ENCODE assay signal across 15 mouse cellular contexts in genomic region chr19:6919431-6919830, GRCm38 (mm10). TPM values are rescaled to one million over a fixed set of nuclear protein-coding genes. Genes with fewer than 3 reads are reported as not detected.
A peak's percentile ranks its signal among the peaks of the same experiment; 100 is the strongest.
DNase-seq lines count a peak whose midpoint lies in the region; ATAC-seq lines count a peak whose summit lies in the region.
"Had no signal": no experiment of that assay in that cellular context is flagged by ENCODE, and none has a peak within 500 bp of the region (broad histone marks: within the 10 kb centered on the region; RNA-seq: fewer than 3 reads in every experiment).

No protein-coding gene starts in this region.

- H3K4me3 ChIP-seq in heart, embryonic 15.5 days = peak overlapping the region; percentile 80; the same call in 1 of the 2 replicates
- no peak overlapping the region for H3K4me3 ChIP-seq in limb, embryonic 11.5 days (ENCODE audit: low read depth, low read length)
- H3K4me3 ChIP-seq in limb, embryonic 10.5 days = no peak overlapping the region
- peak overlapping the region; percentile 86 for H3K4me3 ChIP-seq in intestine, embryonic 16.5 days (ENCODE audit: low read length)

- H3K4me2 ChIP-seq in heart, embryonic 15.5 days = peak overlapping the region; percentile 85
- no peak overlapping the region for H3K4me2 ChIP-seq in limb, embryonic 11.5 days (ENCODE audit: low read depth, severe bottlenecking)
- peak overlapping the region; percentile 85 for H3K4me2 ChIP-seq in intestine, embryonic 16.5 days (ENCODE audit: low read depth, low read length)

- H3K27me3 ChIP-seq in heart, embryonic 15.5 days = peaks cover 8% of the 10 kb centered on the region; the same call in 1 of the 2 replicates
- H3K27me3 ChIP-seq in limb, embryonic 11.5 days (ENCODE audit: control insufficient read depth, insufficient read depth, low read length) = peaks cover 18% of the 10 kb centered on the region
- H3K27me3 ChIP-seq in limb, embryonic 10.5 days (ENCODE audit: low read depth, poor library complexity, severe bottlenecking) = peaks cover 24% of the 10 kb centered on the region
- H3K27me3 ChIP-seq in intestine, embryonic 16.5 days (replicated peaks; ENCODE audit: control insufficient read depth, insufficient read depth, low read length) = peaks cover 7% of the 10 kb centered on the region; the same call in 1 of the 2 replicates

- H3K9ac ChIP-seq in heart, embryonic 15.5 days = 0 out of 2 replicates have a peak overlapping the region, but pooled peaks have one; percentile 90
- 0 out of 2 replicates have a peak overlapping the region, but pooled peaks have one; percentile 30 for H3K9ac ChIP-seq in limb, embryonic 11.5 days (ENCODE audit: low read length)
- peak overlapping the region; percentile 90 for H3K9ac ChIP-seq in intestine, embryonic 16.5 days (ENCODE audit: low read depth, low read length)
- H3K9ac ChIP-seq: liver, embryonic 14.5 days had no signal

- H3K36me3 ChIP-seq in heart, embryonic 15.5 days = 0 out of 2 replicates have a peak, but pooled peaks cover 7% of the 10 kb centered on the region
- no peaks in the 10 kb centered on the region for H3K36me3 ChIP-seq in limb, embryonic 11.5 days (ENCODE audit: control insufficient read depth, insufficient read depth, low read length)
- H3K36me3 ChIP-seq in limb, embryonic 10.5 days = peaks cover 2% of the 10 kb centered on the region
- 0 out of 2 replicates have a peak, but pooled peaks cover 2% of the 10 kb centered on the region for H3K36me3 ChIP-seq in intestine, embryonic 16.5 days (ENCODE audit: control insufficient read depth, insufficient read depth, low read length)
- H3K36me3 ChIP-seq: embryonic facial prominence, embryonic 12.5 days had no signal

- no peaks in the 10 kb centered on the region for H3K9me3 ChIP-seq in heart, embryonic 15.5 days (replicated peaks)
- no peaks in the 10 kb centered on the region for H3K9me3 ChIP-seq in limb, embryonic 11.5 days (ENCODE audit: control insufficient read depth, low read length)
- no peaks in the 10 kb centered on the region for H3K9me3 ChIP-seq in limb, embryonic 10.5 days (replicated peaks)
- no peaks in the 10 kb centered on the region for H3K9me3 ChIP-seq in intestine, embryonic 16.5 days (ENCODE audit: control insufficient read depth, low read length)
- H3K9me3 ChIP-seq: embryonic facial prominence, embryonic 12.5 days; forebrain, embryonic 12.5 days had no signal

- ATAC-seq in heart, embryonic 15.5 days (replicated peaks; ENCODE audit: insufficient number of reproducible peaks, insufficient read depth, low FRiP score, low read depth) = no peak
- ATAC-seq in limb, embryonic 11.5 days (ENCODE audit: insufficient number of reproducible peaks, low FRiP score, low TSS enrichment, low read depth) = no peak
- ATAC-seq in intestine, embryonic 16.5 days = no peak

- DNase-seq in cerebellum, adult 11-12 months = peak; percentile 50
- DNase-seq in cerebellum, postnatal 10 days = no peak
- no peak for DNase-seq in heart, adult 8-10 months (ENCODE audit: low spot score)
- DNase-seq in limb, embryonic 11.5 days (ENCODE audit: low spot score) = no peak
- DNase-seq in limb, embryonic 10.5 days (ENCODE audit: low spot score) = no peak
- DNase-seq in embryo, embryonic 9.5 days (ENCODE audit: extremely low spot score) = no peak
- DNase-seq: adrenal gland, postnatal 36 days; gastrocnemius, postnatal 10 days; lung, postnatal 36 days; retina, postnatal 1 day had no signal

- peaks cover 37% of the 10 kb centered on the region for H3K4me1 ChIP-seq in heart, embryonic 15.5 days (replicated peaks)
- H3K4me1 ChIP-seq in limb, embryonic 11.5 days (ENCODE audit: control insufficient read depth, insufficient read depth, low read length) = peaks cover 5% of the 10 kb centered on the region
- peaks cover 28% of the 10 kb centered on the region for H3K4me1 ChIP-seq in limb, embryonic 10.5 days
- H3K4me1 ChIP-seq in intestine, embryonic 16.5 days (ENCODE audit: control insufficient read depth, insufficient read depth, low read length) = peaks cover 22% of the 10 kb centered on the region

- H3K27ac ChIP-seq in heart, embryonic 15.5 days = peak overlapping the region; percentile 96
- no peak overlapping the region for H3K27ac ChIP-seq in limb, embryonic 11.5 days (replicated peaks; ENCODE audit: low read depth, low read length)
- no peak overlapping the region for H3K27ac ChIP-seq in limb, embryonic 10.5 days
- H3K27ac ChIP-seq in intestine, embryonic 16.5 days (ENCODE audit: low read length) = peak overlapping the region; percentile 98
- H3K27ac ChIP-seq: embryonic facial prominence, embryonic 12.5 days; forebrain, embryonic 12.5 days; liver, embryonic 14.5 days had no signal

RNA-seq across cellular contexts. Expression of gene Esrra, which starts 2.2 kb away (rescaled TPM):
- 36.9 and 39.3 TPM in 2 replicates for polyA plus RNA-seq in heart, embryonic 15.5 days (2015; fragmentation: Nextera tagmentation; extraction: Ambion mirVana)
- total RNA-seq in heart, adult 8-10 months (2022) = 100 to 1,000 TPM; 153 to 180 (median 168) TPM
- 1.9 and 3.3 TPM in 2 replicates for polyA plus RNA-seq in limb, embryonic 11.5 days (2014; fragmentation: Nextera tagmentation; extraction: Ambion mirVana)
- polyA plus RNA-seq in limb, embryonic 10.5 days (2016; fragmentation: Nextera tagmentation; extraction: Ambion mirVana) = 6.2 and 7.0 TPM in 2 replicates
- 41.7 and 47.7 TPM in 2 replicates for polyA plus RNA-seq in intestine, embryonic 16.5 days (2015; fragmentation: Nextera tagmentation; extraction: Ambion mirVana)

RNA-seq across cellular contexts. Expression of gene Catsperz, which starts 5.7 kb away (rescaled TPM):
- polyA plus RNA-seq in heart, embryonic 15.5 days (2015; fragmentation: Nextera tagmentation; extraction: Ambion mirVana) = 1.9 and 3.4 TPM in 2 replicates
- not detected for total RNA-seq in heart, adult 8-10 months (2022)
- polyA plus RNA-seq in limb, embryonic 11.5 days (2014; fragmentation: Nextera tagmentation; extraction: Ambion mirVana) = 0.71 and 1.3 TPM in 2 replicates
- polyA plus RNA-seq in limb, embryonic 10.5 days (2016; fragmentation: Nextera tagmentation; extraction: Ambion mirVana) = 0.76 and 0.93 TPM in 2 replicates
- polyA plus RNA-seq in intestine, embryonic 16.5 days (2015; fragmentation: Nextera tagmentation; extraction: Ambion mirVana) = 0.73 and 1.4 TPM in 2 replicates
- total RNA-seq: adrenal gland, postnatal 36 days; gastrocnemius, postnatal 10 days had no signal

RNA-seq across cellular contexts. Expression of gene Prdx5, which starts 9.5 kb away (rescaled TPM):
- polyA plus RNA-seq in heart, embryonic 15.5 days (2015; fragmentation: Nextera tagmentation; extraction: Ambion mirVana) = 302 and 344 TPM in 2 replicates
- 100 to 1,000 TPM; 620 to 842 (median 766) TPM for total RNA-seq in heart, adult 8-10 months (2022)
- 74.7 and 90.5 TPM in 2 replicates for polyA plus RNA-seq in limb, embryonic 11.5 days (2014; fragmentation: Nextera tagmentation; extraction: Ambion mirVana)
- 122 and 131 TPM in 2 replicates for polyA plus RNA-seq in limb, embryonic 10.5 days (2016; fragmentation: Nextera tagmentation; extraction: Ambion mirVana)
- polyA plus RNA-seq in intestine, embryonic 16.5 days (2015; fragmentation: Nextera tagmentation; extraction: Ambion mirVana) = 234 and 241 TPM in 2 replicates

RNA-seq across cellular contexts. Expression of gene Trmt112, which starts 9.9 kb away (rescaled TPM):
- polyA plus RNA-seq in heart, embryonic 15.5 days (2015; fragmentation: Nextera tagmentation; extraction: Ambion mirVana) = 72.8 and 80.1 TPM in 2 replicates
- total RNA-seq in heart, adult 8-10 months (2022) = 10 to 100 TPM; 29.9 to 49.7 (median 39.7) TPM
- 173 and 177 TPM in 2 replicates for polyA plus RNA-seq in limb, embryonic 11.5 days (2014; fragmentation: Nextera tagmentation; extraction: Ambion mirVana)
- polyA plus RNA-seq in limb, embryonic 10.5 days (2016; fragmentation: Nextera tagmentation; extraction: Ambion mirVana) = 157 and 168 TPM in 2 replicates
- 97.6 and 111 TPM in 2 replicates for polyA plus RNA-seq in intestine, embryonic 16.5 days (2015; fragmentation: Nextera tagmentation; extraction: Ambion mirVana)

RNA-seq across cellular contexts. Expression of gene Kcnk4, which starts 14.9 kb away (rescaled TPM):
- 0.14 and 1.1 TPM in 2 replicates for polyA plus RNA-seq in heart, embryonic 15.5 days (2015; fragmentation: Nextera tagmentation; extraction: Ambion mirVana)
- not detected for total RNA-seq in heart, adult 8-10 months (2022)
- polyA plus RNA-seq in limb, embryonic 11.5 days (2014; fragmentation: Nextera tagmentation; extraction: Ambion mirVana) = 0.24 and 0.31 TPM in 2 replicates
- 0.11 TPM in 1 of 2 replicates, not detected in the other for polyA plus RNA-seq in limb, embryonic 10.5 days (2016; fragmentation: Nextera tagmentation; extraction: Ambion mirVana)
- 0.45 and 0.48 TPM in 2 replicates for polyA plus RNA-seq in intestine, embryonic 16.5 days (2015; fragmentation: Nextera tagmentation; extraction: Ambion mirVana)
- total RNA-seq: gastrocnemius, postnatal 10 days had no signal
- polyA plus RNA-seq: forebrain, embryonic 12.5 days had no signal

Comparison
In these comparisons a context has a peak if more than half of its experiments do, and no peak if none do; other contexts are left out.
1. H3K27ac ChIP-seq: peak in heart, embryonic 15.5 days (single experiment) and intestine, embryonic 16.5 days (single experiment); none in limb, embryonic 11.5 days (single experiment) and limb, embryonic 10.5 days (single experiment).
2. H3K4me3 ChIP-seq: peak in heart, embryonic 15.5 days (single experiment) and intestine, embryonic 16.5 days (single experiment); none in limb, embryonic 11.5 days (single experiment) and limb, embryonic 10.5 days (single experiment).
3. H3K9ac ChIP-seq: peak in every context shown above with its lines; median percentile 90 in heart, embryonic 15.5 days; 90 in intestine, embryonic 16.5 days; 30 in limb, embryonic 11.5 days.